Mouse (Mus musculus): ENCODE data around the gene Rdh8.

- TF ChIP-seq CTCF (IDR thresholded peaks at IDR 0.05; ENCODE audit: insufficient read depth, low read depth, low read length): peak; percentile 96
- TF ChIP-seq POLR2A (IDR thresholded peaks at IDR 0.05; ENCODE audit: insufficient read depth, low read depth, low read length): no peak
Observed at GRCm38 (mm10) chr9:20830901-20831643, 12.8 kb downstream of the Rdh8 start.
